Mouse (Mus musculus): Measurements from ENCODE around the gene Fam71a.

DNA sequence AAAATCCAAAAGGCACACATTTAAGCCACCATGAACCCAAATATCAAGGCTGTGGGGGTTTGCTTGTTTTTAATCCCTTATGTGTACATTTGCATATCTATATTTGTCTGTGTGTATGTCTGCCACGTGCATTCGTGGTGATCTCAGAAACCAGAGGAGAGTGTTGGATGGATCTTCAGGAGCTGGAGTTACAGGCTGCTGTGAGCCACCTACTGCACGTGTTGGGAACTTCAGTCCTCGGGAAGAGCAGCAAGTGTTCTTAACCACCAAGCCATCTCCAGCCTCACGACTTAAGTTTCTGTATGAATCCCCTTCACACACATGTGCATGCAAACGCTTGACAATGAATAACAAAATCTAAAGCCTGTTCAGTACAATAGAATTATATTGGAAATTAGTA, 7.9 kb upstream of the Fam71a start:
- TF ChIP-seq GATA1 (IDR thresholded peaks at IDR 0.05; ENCODE audit: low read length) (no peak), TAL1 (IDR thresholded peaks at IDR 0.05; ENCODE audit: low read length) (no peak)
